In the genomic region with DNA sequence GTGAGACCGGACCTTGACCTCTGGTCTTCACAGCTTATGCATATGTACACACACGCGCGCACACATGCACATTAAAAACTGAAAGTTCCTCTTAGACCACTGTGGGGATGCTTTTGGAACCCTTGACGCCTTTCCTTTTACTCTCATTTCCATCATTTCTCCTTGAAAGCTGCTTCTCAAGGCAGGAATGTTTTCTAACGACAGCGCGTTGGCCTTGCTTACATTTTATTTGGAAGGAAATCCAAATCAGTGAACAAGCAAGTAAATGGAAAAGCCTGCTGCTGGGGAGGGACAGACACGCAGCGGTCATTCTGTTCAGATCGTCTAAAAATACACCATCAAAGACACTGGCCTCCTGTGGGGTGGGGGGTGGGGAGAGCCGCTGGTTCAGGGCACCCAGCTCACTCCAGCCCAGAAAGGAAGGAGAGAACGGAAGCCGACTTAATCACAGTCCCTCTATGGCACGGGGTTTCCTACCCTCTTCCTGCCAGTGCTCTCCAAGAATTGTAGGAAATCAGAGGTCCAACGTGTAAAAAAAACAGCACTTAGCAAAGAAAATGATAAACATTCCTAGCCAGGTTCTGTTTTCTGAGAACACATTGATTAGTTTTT, we compare ENCODE assay signal across 7 mouse cellular contexts.
DNase-seq lines count a peak whose midpoint lies in the region; ATAC-seq lines count a peak whose summit lies in the region.

No protein-coding gene starts in this region.

- peak overlapping the region; percentile 59; the same call in 1 of the 2 replicates for H3K27ac ChIP-seq in embryonic facial prominence, embryonic 10.5 days (replicated peaks)
- no peak overlapping the region for H3K27ac ChIP-seq in intestine, embryonic 14.5 days (ENCODE audit: low read depth)
- no peak overlapping the region for H3K27ac ChIP-seq in liver, embryonic 16.5 days (ENCODE audit: low read length)

- no peaks in the 10 kb centered on the region for H3K36me3 ChIP-seq in embryonic facial prominence, embryonic 10.5 days (replicated peaks)
- H3K36me3 ChIP-seq in intestine, embryonic 14.5 days (ENCODE audit: control insufficient read depth, insufficient read depth, low read length) = no peaks in the 10 kb centered on the region
- H3K36me3 ChIP-seq in liver, embryonic 16.5 days (ENCODE audit: control insufficient read depth, insufficient read depth) = no peaks in the 10 kb centered on the region

- no peak overlapping the region for H3K9ac ChIP-seq in intestine, embryonic 14.5 days (ENCODE audit: low read length)
- H3K9ac ChIP-seq in liver, embryonic 16.5 days (ENCODE audit: low read depth, low read length) = no peak overlapping the region

- 53% methylated on average over 16 of the region's 16 CpGs for WGBS in embryonic facial prominence, embryonic 10.5 days
- 44% methylated on average over 16 of the region's 16 CpGs for WGBS in intestine, embryonic 14.5 days
- 22% methylated on average over 16 of the region's 16 CpGs for WGBS in liver, embryonic 16.5 days (ENCODE audit: insufficient replicate concordance)

- peaks cover 34% of the 10 kb centered on the region for H3K4me1 ChIP-seq in embryonic facial prominence, embryonic 10.5 days
- peaks cover 7% of the 10 kb centered on the region for H3K4me1 ChIP-seq in intestine, embryonic 14.5 days (replicated peaks; ENCODE audit: control insufficient read depth, insufficient read depth, low read length)
- no peaks in the 10 kb centered on the region for H3K4me1 ChIP-seq in liver, embryonic 16.5 days (ENCODE audit: control insufficient read depth, low read depth, low read length)

- H3K4me2 ChIP-seq in intestine, embryonic 14.5 days (ENCODE audit: low read length) = peak overlapping the region; percentile 28
- peak overlapping the region; percentile 37 for H3K4me2 ChIP-seq in liver, embryonic 16.5 days (ENCODE audit: low read depth, low read length)

- no peaks in the 10 kb centered on the region for H3K27me3 ChIP-seq in embryonic facial prominence, embryonic 10.5 days (replicated peaks; ENCODE audit: low read depth, poor library complexity, severe bottlenecking)
- no peaks in the 10 kb centered on the region for H3K27me3 ChIP-seq in intestine, embryonic 14.5 days (replicated peaks; ENCODE audit: control insufficient read depth, insufficient read depth, low read length)
- H3K27me3 ChIP-seq in liver, embryonic 16.5 days (ENCODE audit: control insufficient read depth, insufficient read depth, low read depth, low read length) = no peaks in the 10 kb centered on the region

- H3K9me3 ChIP-seq in embryonic facial prominence, embryonic 10.5 days = no peaks in the 10 kb centered on the region
- H3K9me3 ChIP-seq in intestine, embryonic 14.5 days (ENCODE audit: control insufficient read depth, low read length) = no peaks in the 10 kb centered on the region
- no peaks in the 10 kb centered on the region for H3K9me3 ChIP-seq in liver, embryonic 16.5 days (replicated peaks; ENCODE audit: control insufficient read depth, low read length)

- DNase-seq in adrenal gland, postnatal 10 days = peak; percentile 33
- peak; percentile 18 for DNase-seq in embryonic facial prominence, embryonic 10.5 days (ENCODE audit: low spot score)
- no peak for DNase-seq in intestine, embryonic 14.5 days (ENCODE audit: low spot score)
- DNase-seq in right cerebral cortex, postnatal 36 days (ENCODE audit: low spot score in 2 of 2) = no peak
- no peak for DNase-seq in testis, postnatal 14 days (ENCODE audit: low spot score)
- DNase-seq in urinary bladder, adult 2 months (ENCODE audit: low spot score) = no peak

- H3K4me3 ChIP-seq in embryonic facial prominence, embryonic 10.5 days = no peak overlapping the region
- no peak overlapping the region for H3K4me3 ChIP-seq in intestine, embryonic 14.5 days (ENCODE audit: low read depth, low read length)
- H3K4me3 ChIP-seq in liver, embryonic 16.5 days (ENCODE audit: low read depth, low read length) = no peak overlapping the region

- ATAC-seq in intestine, embryonic 14.5 days (replicated peaks; ENCODE audit: low FRiP score, low TSS enrichment, low read depth) = no peak
- no peak for ATAC-seq in liver, embryonic 16.5 days (ENCODE audit: low read depth)

Comparison
In these comparisons a context has a peak if more than half of its experiments do, and no peak if none do; other contexts are left out.
1. DNase-seq: peak in adrenal gland, postnatal 10 days (single experiment) and embryonic facial prominence, embryonic 10.5 days (single experiment); none in intestine, embryonic 14.5 days (single experiment), right cerebral cortex, postnatal 36 days (0 of 2), testis, postnatal 14 days (single experiment) and urinary bladder, adult 2 months (single experiment).